Mouse (Mus musculus): ENCODE measurements around the gene Med23.

- TF ChIP-seq CTCF (IDR thresholded peaks at IDR 0.05; ENCODE audit: extremely low read depth, insufficient read depth, low read length) (no peak), POLR2A (IDR thresholded peaks at IDR 0.05; ENCODE audit: extremely low read depth, insufficient read depth, low read length) (no peak)
These were observed 88.7 kb downstream of the Med23 start for GRCm38 (mm10) chr10:24958280-24959042.
